Mouse (Mus musculus) liver, adult 2 months (tissue): ENCODE data around the gene Alg12. TPM values are rescaled to one million over a fixed set of nuclear protein-coding genes. Genes with fewer than 3 reads are reported as not detected.

ENCODE experiments used
- DNase-seq: peaks from one replicate; pipeline ENCODE4 v3.0.0-alpha.2; 2011; ENCODE audit warnings: low read depth, low spot score; ENCODE audit errors: extremely low read depth
- H3K27ac ChIP-seq: fragments of 200-500 bp; replicated peaks from 2 replicates; pipeline ENCODE4 v1.5.1; 2012; ENCODE audit warnings: low read depth, mild to moderate bottlenecking, control low read depth, inconsistent platforms, low read length; ENCODE audit not compliant: insufficient read depth
- H3K27me3 ChIP-seq: fragments of 200-500 bp; 2 replicates; pipeline ENCODE4 v1.6.1; 2012; ENCODE audit warnings: mild to moderate bottlenecking, moderate library complexity, low read length, inconsistent platforms; ENCODE audit not compliant: control insufficient read depth, insufficient read depth
- H3K36me3 ChIP-seq: fragments of 200-500 bp; 2 replicates; pipeline ENCODE4 v1.6.1; 2012; ENCODE audit warnings: low read length, inconsistent platforms; ENCODE audit not compliant: control insufficient read depth, insufficient read depth
- H3K4me1 ChIP-seq: fragments of 200-500 bp; 2 replicates; pipeline ENCODE4 v1.6.1; 2011; ENCODE audit warnings: low read length; ENCODE audit not compliant: control insufficient read depth, insufficient read depth
- H3K4me3 ChIP-seq: fragments of 200-500 bp; 2 replicates; pipeline ENCODE4 v1.5.1; 2011; ENCODE audit warnings: low read depth, mild to moderate bottlenecking, control low read depth, low read length, moderate library complexity; ENCODE audit not compliant: insufficient read depth
- H3K79me2 ChIP-seq: fragments of 200-500 bp; 2 replicates; pipeline ENCODE4 v1.6.1; 2012; ENCODE audit warnings: inconsistent platforms, mild to moderate bottlenecking, low read length, moderate library complexity; ENCODE audit not compliant: control insufficient read depth, insufficient read depth
- H3K9ac ChIP-seq: fragments of 200-500 bp; 2 replicates; pipeline ENCODE4 v1.6.1; 2012; ENCODE audit warnings: low read depth, mild to moderate bottlenecking, control low read depth, inconsistent platforms, low read length
- CTCF ChIP-seq: fragments of 200-500 bp; IDR thresholded peaks from 2 replicates; pipeline ENCODE4 v1.5.1; 2011; ENCODE audit warnings: low read depth, low read length, control low read depth
- POLR2A ChIP-seq: fragments of 200-500 bp; IDR thresholded peaks from 2 replicates; pipeline ENCODE4 v1.6.1; 2011; ENCODE audit warnings: low read length, control low read depth; ENCODE audit not compliant: insufficient read depth; ENCODE audit errors: extremely low read depth
- WGBS: fragments of 180-500 bp; shearing (Covaris S2); methylation state at CpG from one replicate; pipeline ENCODE4 v1.1.7; 2018; 5-methylcytosine and 5-hydroxymethylcytosine counted together
- polyA plus RNA-seq: library from polyadenylated mRNA; depleted of rRNA; stranded (reverse); fragments of >200 nt; gene quantifications from 2 replicates; pipeline ENCODE4 v1.2.3, GENCODE M21; 2012
- total RNA-seq: library from RNA; depleted of rRNA; stranded (reverse); fragments of >200 nt; gene quantifications from 2 replicates; pipeline ENCODE4 v1.2.3, GENCODE M21; 2014

Gene Alg12
- total and polyA plus RNA-seq, 2 experiments: 4.9 to 14.4 TPM

- no peaks in the 10 kb centered on the region for H3K27me3 ChIP-seq
- H3K27ac ChIP-seq: no peak overlapping the region
- no peak overlapping the region for H3K9ac ChIP-seq
- 71% methylated on average over 3 of the region's 3 CpGs for WGBS
- TF ChIP-seq CTCF (no peak), POLR2A (no peak)
- DNase-seq: no peak
- no peak overlapping the region for H3K4me3 ChIP-seq
- peaks cover 4% of the 10 kb centered on the region; the same call in 1 of the 2 replicates for H3K4me1 ChIP-seq
- H3K36me3 ChIP-seq: no peaks in the 10 kb centered on the region
- H3K79me2 ChIP-seq: no peaks in the 10 kb centered on the region
These were observed 23.2 kb upstream of the Alg12 start for GRCm38 (mm10) chr15:88842300-88842673.

DNA sequence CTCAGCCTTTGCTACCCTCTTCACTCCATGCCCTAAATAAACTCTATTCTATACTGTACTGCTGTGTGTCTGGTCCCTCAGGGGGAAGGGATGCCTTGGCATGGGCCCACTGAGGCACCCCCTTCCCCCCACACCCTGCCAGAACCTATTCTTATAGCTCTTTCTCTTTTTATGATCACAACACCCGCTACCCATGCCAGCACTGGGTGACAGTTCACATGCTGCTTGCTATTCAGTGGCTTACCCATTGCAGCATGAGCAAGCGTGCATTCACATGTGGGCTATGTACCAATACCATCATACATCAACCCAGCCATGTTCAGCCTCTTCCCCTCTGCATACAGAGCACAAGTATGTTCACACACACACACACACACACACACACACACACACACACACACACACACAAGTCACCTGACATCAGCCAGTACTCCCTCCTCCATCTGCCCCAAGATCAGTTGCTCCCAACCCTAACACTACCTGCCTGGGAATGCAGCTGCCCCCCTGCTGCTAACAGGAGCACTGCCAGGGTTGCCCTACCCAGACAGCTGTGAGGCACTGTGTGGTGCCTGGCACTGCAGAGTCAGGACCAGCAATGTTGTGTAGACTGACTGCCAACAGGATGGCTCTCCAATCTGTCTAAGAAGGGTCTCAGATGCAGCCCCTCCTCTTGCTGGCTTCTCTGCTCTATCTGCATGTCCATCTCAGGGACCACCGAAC lies 22.6 kb upstream of the Alg12 start:
- H3K9ac ChIP-seq: no peak overlapping the region
- H3K79me2 ChIP-seq: no peaks in the 10 kb centered on the region
- no peak overlapping the region for H3K27ac ChIP-seq
- no peak overlapping the region for H3K4me3 ChIP-seq
- TF ChIP-seq POLR2A (no peak), CTCF (no peak)
- H3K27me3 ChIP-seq: no peaks in the 10 kb centered on the region
- WGBS: 99% methylated on average over 3 of the region's 3 CpGs
- H3K36me3 ChIP-seq: no peaks in the 10 kb centered on the region
- H3K4me1 ChIP-seq: peaks cover 4% of the 10 kb centered on the region; the same call in 1 of the 2 replicates
- no peak for DNase-seq

- DNase-seq: no peak
- Histone ChIP-seq H3K9ac (no peak overlapping the region), H3K4me3 (no peak overlapping the region), H3K4me1 (peaks cover 8% of the 10 kb centered on the region), H3K36me3 (no peaks in the 10 kb centered on the region), H3K27me3 (no peaks in the 10 kb centered on the region), H3K79me2 (no peaks in the 10 kb centered on the region), H3K27ac (no peak overlapping the region)
- 90% methylated on average over 2 of the region's 2 CpGs for WGBS
- no peak for TF ChIP-seq CTCF
- TF ChIP-seq POLR2A: no peak
These were observed 22.0 kb upstream of the Alg12 start for GRCm38 (mm10) chr15:88841160-88841559.

DNA sequence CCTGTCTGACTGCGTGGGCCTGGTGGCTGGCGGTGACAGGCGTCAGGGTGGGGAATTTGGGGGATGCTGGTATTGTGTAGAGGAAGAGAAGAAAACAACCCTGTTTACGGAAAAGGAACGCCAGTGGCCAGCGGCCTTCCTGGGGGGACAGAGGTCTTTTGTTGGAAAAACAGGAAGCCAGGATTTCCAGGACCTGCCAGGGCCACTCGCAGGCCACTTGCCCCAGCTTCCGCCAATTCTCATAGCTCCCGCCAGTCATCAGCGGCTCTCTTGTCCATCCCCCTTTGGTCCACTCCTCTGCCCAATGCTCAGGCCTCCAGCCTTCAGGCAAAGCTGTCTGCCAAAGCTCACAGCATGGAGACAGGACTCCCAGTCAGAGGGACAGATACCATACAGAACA lies 21.0 kb upstream of the Alg12 start:
- H3K79me2 ChIP-seq: no peaks in the 10 kb centered on the region
- no peak for DNase-seq
- H3K27ac ChIP-seq: peak overlapping the region; percentile 69
- no peak overlapping the region; the same call in 1 of the 2 replicates for H3K9ac ChIP-seq
- no peak overlapping the region for H3K4me3 ChIP-seq
- H3K4me1 ChIP-seq: peaks cover 9% of the 10 kb centered on the region
- H3K36me3 ChIP-seq: no peaks in the 10 kb centered on the region
- no peaks in the 10 kb centered on the region for H3K27me3 ChIP-seq
- no peak for TF ChIP-seq POLR2A
- TF ChIP-seq CTCF: no peak
- WGBS: 78% methylated on average over 10 of the region's 10 CpGs

- H3K4me3 ChIP-seq: no peak overlapping the region
- 0 out of 2 replicates have a peak overlapping the region, but pooled peaks have one; percentile 9 for H3K9ac ChIP-seq
- no peaks in the 10 kb centered on the region for H3K79me2 ChIP-seq
- H3K27me3 ChIP-seq: no peaks in the 10 kb centered on the region
- peak overlapping the region; percentile 63 for H3K27ac ChIP-seq
- 69% methylated on average over 9 of the region's 9 CpGs for WGBS
- no peak for TF ChIP-seq CTCF
- no peak for TF ChIP-seq POLR2A
- peaks cover 9% of the 10 kb centered on the region for H3K4me1 ChIP-seq
- H3K36me3 ChIP-seq: no peaks in the 10 kb centered on the region
- DNase-seq: no peak
These were observed 20.2 kb upstream of the Alg12 start for GRCm38 (mm10) chr15:88839271-88839670.

DNA sequence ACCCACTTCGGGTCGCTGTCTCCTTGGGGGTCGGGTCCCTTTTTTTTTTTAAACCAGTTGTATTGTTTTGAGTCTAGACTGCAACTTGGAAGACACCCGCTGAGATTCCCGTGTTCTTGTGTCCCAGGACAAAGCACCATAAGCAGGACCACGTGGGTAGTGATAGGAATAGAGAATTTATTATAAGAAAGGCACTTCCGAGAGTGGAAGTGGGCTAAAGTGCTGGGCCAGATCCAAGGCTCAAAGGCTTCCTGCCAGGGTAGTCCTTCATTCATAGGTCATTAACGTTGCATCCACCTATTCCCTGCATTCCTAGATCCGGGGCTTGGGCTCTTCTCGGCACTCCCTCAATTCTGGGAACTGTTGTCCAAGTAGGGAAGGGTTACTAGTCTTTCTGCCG lies 18.9 kb upstream of the Alg12 start:
- TF ChIP-seq CTCF (no peak), POLR2A (no peak)
- Histone ChIP-seq H3K27me3 (no peaks in the 10 kb centered on the region), H3K36me3 (no peaks in the 10 kb centered on the region), H3K79me2 (no peaks in the 10 kb centered on the region), H3K9ac (no peak overlapping the region), H3K27ac (no peak overlapping the region), H3K4me3 (peak overlapping the region; percentile 83; the same call in 1 of the 2 replicates), H3K4me1 (peaks cover 10% of the 10 kb centered on the region)
- no peak for DNase-seq
- WGBS: under 1% methylated on average over 11 of the region's 11 CpGs
